Mouse (Mus musculus) B cell, adult 67 days (primary cell): Measurements from ENCODE around the gene Tapt1. TPM values are rescaled to one million over a fixed set of nuclear protein-coding genes. Genes with fewer than 3 reads are reported as not detected.

Source experiments
- total RNA-seq, 2 experiments: library from RNA; stranded (reverse); gene quantifications; 4 replicates each; pipeline ENCODE4 v1.2.4; 2023

Gene Tapt1
- total RNA-seq: 10 to 100 TPM; 76.3 to 77.8 TPM

GRCm38 (mm10) chr5:44226521-44227461 is at the start of gene Tapt1:
Gene Tapt1 (minus strand): TSS chr5:44226626.

Other genes with a start within 250 kb of the Tapt1 start
- gene Fgfbp1, start 244.8 kb downstream of the Tapt1 start, total RNA-seq: not detected
- gene Prom1, start 124.6 kb downstream of the Tapt1 start, total RNA-seq: under 1 TPM; 0.52 to 0.53 TPM